Mouse (Mus musculus) gastrocnemius, postnatal 4 days (tissue): ENCODE results near the gene Rnls. TPM values are rescaled to one million over a fixed set of nuclear protein-coding genes. Genes with fewer than 3 reads are reported as not detected.

Source experiments
- DNase-seq, 2 experiments: peaks; one replicate each; pipeline ENCODE4 v3.0.0; 2021 to 2022; ENCODE audit warnings: low spot score in 2 of 2, mixed read lengths in 2 of 2
- total RNA-seq, 2 experiments: library from RNA; stranded (reverse); gene quantifications; 2 replicates each; pipeline ENCODE4 v1.2.3; 2021

Gene Rnls
- total RNA-seq, 2 experiments from 2014 or later, result 4.2 to 5.8 TPM

DNA sequence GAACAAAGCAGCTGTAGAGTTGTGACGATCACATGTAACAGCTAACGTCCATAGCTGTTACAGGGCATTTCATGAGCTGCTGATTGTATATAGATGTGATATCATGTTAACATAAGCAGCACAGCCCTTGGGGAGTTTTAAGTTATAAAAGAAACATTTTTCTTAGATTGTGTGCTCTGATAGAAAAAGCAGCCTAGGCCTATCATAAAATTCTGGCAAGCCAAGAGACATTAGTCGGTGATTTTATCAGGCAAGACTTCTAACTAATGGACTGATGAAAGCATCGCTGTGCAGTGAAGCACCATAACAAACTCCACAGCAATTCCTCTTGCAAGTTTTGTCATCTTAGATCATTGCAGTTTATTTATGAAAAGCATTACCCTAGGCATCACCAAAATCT is 190.9 kb downstream of the Rnls start:
- no peak for DNase-seq

DNA sequence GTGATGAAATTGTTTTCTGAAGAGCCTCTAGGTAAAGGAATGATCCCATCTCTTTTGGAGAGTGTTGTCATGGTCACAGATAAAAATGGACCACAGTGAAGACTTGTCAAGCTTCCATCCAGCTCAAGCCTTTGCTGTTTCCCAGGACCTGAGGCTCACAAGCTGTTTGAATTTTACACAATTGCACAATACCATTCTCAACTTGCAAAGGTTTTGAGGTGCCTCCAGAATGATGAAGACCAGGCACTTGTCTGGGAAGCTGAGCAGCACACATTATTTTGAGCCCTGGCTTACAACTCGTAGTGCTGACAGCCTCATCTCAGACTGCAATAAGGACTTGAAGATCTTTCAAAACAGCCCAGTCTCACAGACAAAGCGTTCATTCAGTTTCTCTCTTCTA is 200.0 kb downstream of the Rnls start:
- DNase-seq, result no peak

- no peak for DNase-seq
These were observed 203.3 kb downstream of the Rnls start for GRCm38 (mm10) chr19:33188766-33189165.

- no peak for DNase-seq
These were observed 212.5 kb downstream of the Rnls start for GRCm38 (mm10) chr19:33179595-33179994.

DNA sequence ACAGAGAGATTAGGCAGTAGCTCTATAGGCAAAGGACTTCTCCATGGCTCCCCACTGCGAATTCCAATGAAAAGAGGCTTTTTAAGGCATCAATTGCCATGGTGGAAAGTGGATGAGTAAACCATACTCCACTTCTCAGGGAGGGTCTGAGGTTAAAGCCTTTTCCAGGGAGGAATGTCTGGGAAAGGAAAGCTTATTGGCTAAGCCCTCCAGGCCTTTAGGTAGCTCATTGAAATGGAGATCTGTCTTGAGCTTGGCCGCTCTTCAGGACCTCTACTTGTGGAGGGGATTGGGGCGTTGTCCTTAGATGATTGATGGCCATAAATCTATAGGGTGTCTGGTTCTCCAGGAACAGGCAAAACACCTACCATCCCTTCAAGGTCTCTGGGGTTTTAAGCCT is 213.2 kb downstream of the Rnls start:
- no peak for DNase-seq

DNA sequence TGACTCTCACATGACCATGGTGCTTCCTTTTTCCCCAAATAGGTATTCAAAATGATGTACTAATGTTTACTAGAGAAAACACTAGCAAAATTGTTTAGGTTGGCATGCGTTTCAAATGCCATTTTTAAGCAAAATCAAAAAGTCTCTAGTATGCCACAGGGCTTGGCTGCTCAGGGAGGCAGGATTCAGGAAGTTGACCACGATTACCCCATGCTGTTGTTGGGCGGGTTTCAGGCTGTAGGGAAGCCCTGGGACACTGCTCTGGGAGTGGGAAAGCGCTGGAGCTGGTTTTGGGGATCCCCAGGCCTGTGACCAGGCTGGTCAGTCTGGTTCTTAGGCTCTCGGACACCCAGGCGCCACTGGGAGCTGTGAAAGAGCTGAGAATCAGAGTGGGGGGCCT is 213.7 kb downstream of the Rnls start:
- DNase-seq, result no peak

- DNase-seq, result no peak
These were observed 218.1 kb downstream of the Rnls start for GRCm38 (mm10) chr19:33173991-33174390.

DNA sequence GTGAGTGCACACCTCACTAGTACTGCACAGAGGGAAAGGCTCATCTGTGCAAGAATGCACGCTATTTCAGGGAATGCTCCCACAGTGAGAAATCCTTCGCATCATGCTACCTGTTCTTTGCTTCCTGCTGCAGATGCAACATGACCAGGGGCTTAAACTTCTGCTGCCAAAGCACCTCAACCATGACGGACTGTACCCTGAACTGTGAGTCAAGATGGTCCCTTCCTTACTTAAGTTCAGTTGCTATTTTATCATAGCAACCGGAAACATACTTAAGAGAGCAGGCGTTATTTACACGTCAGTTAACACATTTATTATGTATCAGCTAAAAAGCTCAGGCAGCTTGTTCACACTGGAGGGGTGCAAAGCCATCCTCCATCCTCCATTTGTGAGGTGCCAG is 222.2 kb downstream of the Rnls start:
- no peak for DNase-seq

DNA sequence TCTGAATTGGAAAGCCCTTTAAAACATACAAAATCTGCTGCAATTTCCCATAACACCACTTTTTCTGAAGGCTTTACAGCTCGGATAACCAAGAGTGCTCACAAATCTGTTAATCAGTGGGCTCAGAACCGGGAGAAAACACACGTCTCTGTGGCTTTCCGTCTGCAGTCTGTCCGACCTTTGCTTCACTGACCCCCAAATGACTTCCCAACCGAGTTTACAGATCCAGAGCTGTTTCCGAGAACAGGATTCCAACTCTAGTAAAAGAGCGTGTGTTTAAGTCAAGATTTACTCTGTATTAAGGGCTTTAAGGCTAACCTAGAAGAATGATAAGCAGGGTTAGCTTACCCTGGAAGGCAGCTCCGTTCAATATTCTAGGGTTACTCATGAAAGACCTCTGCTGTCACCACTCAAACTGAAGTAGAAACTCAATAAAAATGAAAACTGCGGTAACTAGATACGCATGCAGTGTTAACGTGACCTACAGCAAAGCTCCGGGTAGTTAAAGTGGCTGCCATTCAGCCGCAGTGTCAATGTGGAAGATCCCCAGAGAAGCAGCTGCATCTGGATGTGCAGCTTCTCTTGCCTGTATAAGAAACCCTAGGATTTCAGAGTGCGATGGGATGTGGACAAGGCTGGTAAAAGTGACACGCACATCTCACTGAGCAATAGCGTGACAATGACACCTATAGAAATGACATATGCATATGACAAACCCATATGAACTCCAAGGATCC is 224.4 kb downstream of the Rnls start:
- DNase-seq, result no peak

GRCm38 (mm10) chr19:33164801-33165200 is 227.3 kb downstream of the Rnls start:
- DNase-seq, result no peak

- no peak for DNase-seq
These were observed 230.2 kb downstream of the Rnls start for GRCm38 (mm10) chr19:33161903-33162302.

DNA sequence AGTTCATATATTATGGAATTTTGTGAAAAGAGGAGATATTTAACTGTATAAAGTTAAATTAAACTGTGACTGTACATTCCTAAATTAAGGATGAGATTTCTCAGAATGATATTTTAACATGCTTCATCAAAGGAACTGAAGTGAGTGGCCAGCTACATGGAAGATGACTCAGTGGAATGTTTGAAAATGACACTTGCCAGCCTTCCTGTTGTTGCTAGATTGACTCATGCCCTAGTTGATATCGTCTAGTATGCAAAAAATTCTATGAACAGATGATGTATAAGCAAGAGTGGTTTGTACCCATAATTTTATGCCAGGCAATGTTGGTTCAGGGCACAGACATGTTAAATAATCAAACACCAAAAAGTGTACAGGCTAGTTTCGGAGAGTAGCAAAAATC is 232.2 kb downstream of the Rnls start:
- no peak for DNase-seq

DNA sequence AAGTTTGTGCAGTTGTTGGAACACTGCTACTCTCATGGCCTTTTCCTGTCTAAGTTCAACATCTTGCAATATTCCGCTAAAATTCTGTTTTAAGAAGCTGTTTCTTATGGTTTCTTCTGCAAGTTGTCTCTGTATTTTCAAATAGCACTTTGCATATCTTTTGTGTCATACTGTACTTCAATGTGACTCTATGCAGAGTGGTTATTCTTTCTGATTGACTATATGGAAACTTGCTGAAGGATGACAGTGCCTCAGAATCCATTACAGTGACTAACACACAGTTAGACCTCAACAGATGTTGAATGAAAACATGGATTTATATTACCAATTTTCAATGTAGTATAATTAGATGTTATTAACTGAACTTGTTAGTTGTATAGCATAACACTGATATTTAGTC is 232.9 kb downstream of the Rnls start:
- DNase-seq, result no peak

DNA sequence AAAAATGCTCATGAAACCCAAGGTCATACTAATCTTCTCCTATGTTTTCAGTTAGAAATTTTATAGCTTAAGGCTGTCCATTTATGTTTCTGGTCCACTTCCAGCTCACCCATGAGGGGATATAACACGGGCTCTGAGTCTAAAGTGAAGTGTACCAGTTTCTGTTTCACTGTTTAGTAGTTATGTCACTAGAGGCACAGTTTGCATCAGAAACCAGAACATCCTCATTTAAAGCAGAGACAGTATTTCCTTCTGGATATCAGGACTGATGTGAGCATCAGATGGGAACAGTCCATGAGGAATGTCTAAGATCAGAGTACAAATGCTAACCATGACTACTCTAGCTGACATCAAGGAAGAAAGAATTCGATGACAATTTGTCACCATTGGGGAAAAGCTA is 233.9 kb downstream of the Rnls start:
- no peak for DNase-seq

DNA sequence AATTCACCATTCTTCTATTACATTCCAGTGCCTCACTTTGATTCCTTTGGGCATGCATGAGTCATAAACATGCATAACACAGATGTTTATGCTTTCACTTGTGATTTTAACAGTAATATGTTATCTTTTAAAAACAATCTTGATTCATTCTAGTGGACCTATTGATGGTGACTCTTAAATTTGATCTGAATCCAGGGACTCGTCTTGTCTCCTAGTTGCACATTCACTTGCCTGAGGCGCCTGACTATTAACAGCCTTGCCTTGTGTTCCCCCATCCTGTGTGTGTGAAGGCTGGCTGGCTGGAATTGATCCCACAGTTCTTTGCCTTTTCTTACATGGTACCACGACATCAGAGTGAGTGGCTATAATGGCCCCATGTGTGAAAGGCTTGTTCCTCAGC is 243.7 kb downstream of the Rnls start:
- no peak for DNase-seq

- DNase-seq, result no peak
These were observed 248.9 kb downstream of the Rnls start for GRCm38 (mm10) chr19:33143198-33143597.

DNA sequence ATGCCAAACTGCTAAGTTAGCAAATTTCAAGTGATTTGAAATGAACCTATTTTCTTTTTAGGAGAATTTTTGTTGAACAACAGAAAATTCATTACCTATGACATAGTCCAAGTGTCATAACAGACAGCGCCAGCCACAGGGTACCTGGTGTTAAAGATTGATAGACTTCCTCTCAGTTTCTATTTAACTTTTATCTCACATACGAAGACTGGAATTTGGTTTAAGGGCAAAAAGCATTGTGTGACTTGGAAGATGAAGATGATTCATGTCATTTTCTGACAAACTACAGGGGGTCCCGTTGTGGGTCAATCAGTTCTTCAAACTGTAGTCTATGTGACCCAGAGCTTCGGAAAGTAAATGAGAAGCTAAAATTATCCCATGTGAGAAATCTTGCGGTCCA is 254.8 kb downstream of the Rnls start:
- no peak for DNase-seq

DNA sequence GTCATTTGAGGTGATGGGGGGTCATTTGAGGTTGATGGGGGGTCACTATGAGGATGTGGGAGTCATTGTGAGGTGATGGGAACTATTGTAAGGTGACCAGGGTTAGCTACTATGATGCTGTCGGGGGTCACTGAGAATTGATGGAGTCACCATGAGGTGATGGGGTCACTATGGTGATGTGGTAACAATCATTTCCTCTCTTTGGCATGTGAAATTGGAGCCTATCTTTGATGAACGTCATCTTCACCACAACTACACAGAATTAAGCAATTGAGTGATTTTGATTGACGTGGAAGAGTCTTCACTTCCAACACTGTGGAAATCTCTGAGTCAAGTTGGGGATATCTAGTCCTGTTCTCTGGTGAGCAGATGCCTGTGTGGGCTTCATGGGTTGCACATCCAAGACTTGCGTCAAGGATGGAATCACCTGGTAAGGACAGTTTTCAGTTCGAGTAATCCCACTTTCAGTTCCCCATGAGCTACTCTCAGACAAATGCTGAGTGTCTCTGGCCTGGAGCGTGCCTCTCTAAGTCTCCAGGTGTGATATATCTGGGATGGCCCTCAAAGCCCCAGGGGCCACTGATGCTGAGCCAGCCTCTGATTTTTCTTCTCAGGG is 269.4 kb downstream of the Rnls start:
- DNase-seq, result no peak

- DNase-seq, result no peak
These were observed 272.1 kb downstream of the Rnls start for GRCm38 (mm10) chr19:33119947-33120346.

- no peak for DNase-seq
These were observed 273.2 kb downstream of the Rnls start for GRCm38 (mm10) chr19:33118898-33119297.

DNA sequence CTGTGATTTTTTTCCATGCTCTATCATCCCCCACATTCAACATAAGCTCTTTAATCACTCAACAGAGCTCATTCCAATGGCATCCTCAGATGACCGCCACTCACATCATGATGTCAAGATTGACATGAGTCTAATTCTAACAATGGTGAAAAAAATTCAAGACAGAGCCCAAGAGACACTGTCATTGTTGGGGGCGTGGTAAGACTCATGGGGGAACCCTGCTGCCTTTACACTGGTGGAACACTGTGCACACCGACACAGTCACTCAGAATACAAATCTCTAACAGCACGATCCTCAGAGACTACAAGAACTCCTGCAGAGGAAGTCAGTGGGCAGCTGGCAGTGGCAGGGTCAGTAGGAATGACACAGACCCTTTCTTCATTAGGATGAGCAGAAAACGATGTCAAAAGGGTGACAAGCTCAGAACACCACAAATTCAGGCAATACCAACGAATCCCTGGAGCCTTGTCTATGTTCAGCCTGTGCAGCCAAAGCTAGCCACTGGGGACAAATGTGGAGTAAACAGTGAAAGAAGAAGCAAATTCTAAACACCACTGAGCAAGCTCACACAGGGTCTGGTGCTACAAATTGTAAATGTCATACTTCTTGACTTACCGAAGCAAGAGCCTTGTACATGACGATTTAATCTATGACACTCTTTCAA is 277.3 kb downstream of the Rnls start:
- no peak for DNase-seq

DNA sequence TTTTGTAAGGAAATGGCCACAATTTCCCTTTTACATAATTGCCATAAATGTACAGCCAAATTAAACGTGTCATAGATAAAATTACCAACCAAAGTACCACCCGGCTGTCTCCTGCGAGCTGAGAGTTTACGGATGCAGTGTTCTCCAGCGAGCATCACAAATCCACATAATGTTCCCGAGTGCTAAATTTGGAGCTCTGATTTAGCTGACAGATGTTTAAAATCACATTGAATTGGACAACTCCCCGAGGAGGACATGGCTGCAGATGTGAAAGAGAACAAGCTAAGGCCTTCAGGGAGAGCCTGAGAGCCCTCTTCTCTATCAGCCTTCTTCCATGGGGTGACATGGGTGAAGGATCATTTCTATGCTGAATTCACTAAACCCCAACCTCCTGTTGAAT is 278.3 kb downstream of the Rnls start:
- DNase-seq, result no peak

DNA sequence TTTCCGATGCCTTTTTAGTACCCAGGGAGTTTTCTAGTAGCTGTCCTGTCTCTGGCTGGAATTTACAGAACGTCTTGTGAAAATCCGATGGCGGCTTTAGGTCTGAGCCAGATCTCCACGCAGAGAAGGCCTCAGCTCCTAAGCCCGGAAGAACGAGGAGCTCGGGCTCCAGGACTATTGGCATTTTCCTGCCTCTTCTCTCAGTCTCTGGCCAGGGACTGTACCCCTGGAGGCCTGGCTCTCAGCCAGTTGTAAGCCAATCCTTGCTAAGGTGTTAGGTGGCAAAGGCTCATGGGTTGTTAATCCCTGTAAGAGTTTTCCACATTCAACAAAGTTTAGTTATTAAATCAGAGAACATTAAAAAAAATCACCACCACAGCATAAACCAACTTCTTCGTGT is 281.7 kb downstream of the Rnls start:
- DNase-seq, result no peak
